Mouse (Mus musculus) midbrain, postnatal 0 days (tissue): ENCODE measurements around the gene Proz. TPM values are rescaled to one million over a fixed set of nuclear protein-coding genes. Genes with fewer than 3 reads are reported as not detected.

Experiments
- ATAC-seq: fragments of 200-750 bp; cut with Nextera tagmentation; 2 replicates; pipeline ENCODE4 v1.8.0; 2017; ENCODE audit warnings: moderate number of reproducible peaks, mild to moderate bottlenecking, moderate TSS enrichment, moderate library complexity; ENCODE audit not compliant: low FRiP score
- DNase-seq: peaks from one replicate; pipeline ENCODE4 v3.0.0-alpha.2; 2015; ENCODE audit warnings: low spot score
- H3K27ac ChIP-seq: fragments of 300-500 bp; sonication (generic); 2 replicates; pipeline ENCODE4 v1.5.1; 2014; ENCODE audit warnings: low read depth, mild to moderate bottlenecking, low read length, mixed read lengths
- H3K27me3 ChIP-seq: fragments of 300-500 bp; sonication (generic); 2 replicates; pipeline ENCODE4 v1.6.1; 2014; ENCODE audit warnings: low read length, control low read depth, mixed read lengths; ENCODE audit not compliant: insufficient read depth
- H3K36me3 ChIP-seq: fragments of 300-500 bp; sonication (generic); 2 replicates; pipeline ENCODE4 v1.6.1; 2014; ENCODE audit warnings: low read length, control low read depth, mixed read lengths; ENCODE audit not compliant: insufficient read depth
- H3K4me1 ChIP-seq: fragments of 300-500 bp; sonication (generic); 2 replicates; pipeline ENCODE4 v1.6.1; 2014; ENCODE audit warnings: mild to moderate bottlenecking, control low read depth, antibody characterized with exemption, low read length, mixed read lengths; ENCODE audit not compliant: insufficient read depth
- H3K4me2 ChIP-seq: fragments of 300-500 bp; sonication (generic); 2 replicates; pipeline ENCODE4 v1.6.1; 2014; ENCODE audit warnings: low read depth, mild to moderate bottlenecking, low read length, mixed read lengths; ENCODE audit not compliant: poor library complexity, severe bottlenecking
- H3K4me3 ChIP-seq: fragments of 300-500 bp; sonication (generic); 2 replicates; pipeline ENCODE4 v1.5.1; 2014; ENCODE audit warnings: low read depth, mild to moderate bottlenecking, low read length, moderate library complexity
- H3K9ac ChIP-seq: fragments of 300-500 bp; sonication (generic); replicated peaks from 2 replicates; pipeline ENCODE4 v1.6.1; 2014; ENCODE audit warnings: mild to moderate bottlenecking, low read length, moderate library complexity, mixed read lengths; ENCODE audit not compliant: poor library complexity, severe bottlenecking
- H3K9me3 ChIP-seq: fragments of 300-500 bp; sonication (generic); 2 replicates; pipeline ENCODE4 v1.6.1; 2016; ENCODE audit warnings: low read length, control low read depth
- CTCF ChIP-seq: IDR thresholded peaks from 2 replicates; pipeline ENCODE4 v1.5.1; 2016; ENCODE audit warnings: antibody characterized with exemption, mild to moderate bottlenecking
- WGBS: fragments of 180-500 bp; shearing (Covaris S2); extraction: QIAGEN DNeasy Blood & Tissue Kit; methylation state at CpG from one replicate; pipeline ENCODE4 v1.1.7; 2014; 5-methylcytosine and 5-hydroxymethylcytosine counted together
- polyA plus RNA-seq: library from polyadenylated mRNA; unstranded; fragments of >200 nt; fragmentation: Nextera tagmentation; extraction: Ambion mirVana; gene quantifications from 2 replicates; pipeline ENCODE4 v1.2.1, GENCODE M21; 2015
- total RNA-seq: library from RNA; depleted of rRNA; stranded (reverse); fragments of >200 nt; gene quantifications from 2 replicates; pipeline ENCODE4 v1.2.3, GENCODE M21; 2014

Gene Proz
- total and polyA plus RNA-seq, 2 experiments from 2014 or later: 0.89 TPM; not detected in 1

DNA sequence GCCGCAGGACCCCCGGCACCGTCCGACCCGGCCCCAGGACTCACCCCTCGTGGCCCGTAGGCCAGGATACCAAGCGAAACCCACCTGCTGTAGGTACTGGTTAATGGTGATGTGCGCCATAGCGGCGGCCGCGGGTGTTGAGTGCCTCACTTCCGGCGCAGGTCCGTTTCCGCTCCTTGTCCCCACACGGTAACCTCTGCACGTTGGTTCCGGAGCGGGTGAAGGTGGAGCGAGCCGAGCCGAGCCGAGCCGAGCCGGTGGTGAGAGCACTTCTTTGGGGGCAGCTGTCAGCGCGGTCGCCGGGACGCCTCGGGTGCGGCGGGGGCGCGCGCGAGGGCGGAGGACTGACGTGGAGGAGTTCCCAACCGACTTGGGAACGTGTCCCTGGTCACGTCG, 44.0 kb downstream of the Proz start:
- DNase-seq: peak; percentile 93
- WGBS: under 1% methylated on average over 45 of the region's 45 CpGs
- Histone ChIP-seq H3K4me1 (peaks cover 7% of the 10 kb centered on the region; the same call in 1 of the 2 replicates), H3K36me3 (no peaks in the 10 kb centered on the region; the same call in 1 of the 2 replicates), H3K4me2 (peak overlapping the region; percentile 90), H3K27ac (peak overlapping the region; percentile 97), H3K4me3 (peak overlapping the region; percentile 98), H3K27me3 (no peaks in the 10 kb centered on the region), H3K9me3 (no peaks in the 10 kb centered on the region), H3K9ac (peak overlapping the region; percentile 84)
- no peak; the same call in 1 of the 2 replicates for TF ChIP-seq CTCF
- ATAC-seq: peak; percentile 90

DNA sequence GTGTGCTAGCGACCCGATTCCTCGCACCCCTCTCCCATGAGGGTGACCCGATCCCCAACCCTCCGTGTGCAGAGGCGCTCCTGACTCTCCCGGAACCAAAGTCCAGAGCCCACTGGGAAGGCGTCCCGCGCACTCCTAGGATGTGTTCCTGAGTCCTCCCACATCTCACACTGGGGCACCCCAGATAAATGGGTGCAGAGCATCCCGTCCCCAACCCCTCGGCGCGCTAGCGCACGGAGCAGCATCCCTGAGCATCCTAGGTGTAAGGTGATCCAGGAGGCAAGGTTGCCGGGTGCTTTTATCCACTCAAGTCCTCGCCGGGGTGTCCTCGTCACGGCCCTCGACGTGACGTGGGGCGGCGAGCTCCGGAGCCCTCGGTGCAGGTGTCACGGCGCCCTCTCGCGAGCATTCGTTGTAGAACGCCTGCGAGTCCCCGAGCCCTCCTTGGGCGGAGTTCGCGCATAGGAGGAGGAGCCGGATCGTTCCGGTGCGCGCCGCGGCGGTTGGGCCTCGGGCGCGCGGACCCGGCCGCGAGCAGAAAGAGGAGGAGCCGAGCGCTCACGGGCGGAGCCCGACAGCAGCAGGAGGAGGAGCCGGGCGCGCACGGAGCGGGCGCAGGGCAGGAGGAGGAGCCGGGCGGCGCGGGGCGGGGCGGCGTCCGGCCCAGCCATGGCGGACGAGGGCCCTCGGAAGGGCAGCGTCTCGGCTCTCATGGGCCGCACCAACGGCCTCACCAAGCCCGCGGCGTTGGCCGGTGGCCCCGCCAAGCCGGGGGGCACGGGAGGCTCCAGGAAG, 44.6 kb downstream of the Proz start, which contains the start of the genes Pcid2 and Cul4a:
Gene Pcid2 (minus strand): TSS at position 373 of the 795 bp plus-strand sequence.
Gene Cul4a (plus strand): TSS at position 535 of the 795 bp plus-strand sequence.
- WGBS: under 1% methylated on average over 64 of the region's 87 CpGs
- peak; percentile 82 for TF ChIP-seq CTCF
- Histone ChIP-seq H3K27ac (peak within 1 kb of the TSS; percentile 97), H3K4me1 (peaks cover 7% of the 10 kb centered on the region; the same call in 1 of the 2 replicates), H3K4me2 (peak within 1 kb of the TSS; percentile 90), H3K27me3 (no peaks in the 10 kb centered on the region), H3K36me3 (no peaks in the 10 kb centered on the region), H3K4me3 (peak within 1 kb of the TSS; percentile 98), H3K9ac (peak within 1 kb of the TSS; percentile 95), H3K9me3 (no peaks in the 10 kb centered on the region)
- peak; percentile 94 for ATAC-seq
- DNase-seq: peak; percentile 98

DNA sequence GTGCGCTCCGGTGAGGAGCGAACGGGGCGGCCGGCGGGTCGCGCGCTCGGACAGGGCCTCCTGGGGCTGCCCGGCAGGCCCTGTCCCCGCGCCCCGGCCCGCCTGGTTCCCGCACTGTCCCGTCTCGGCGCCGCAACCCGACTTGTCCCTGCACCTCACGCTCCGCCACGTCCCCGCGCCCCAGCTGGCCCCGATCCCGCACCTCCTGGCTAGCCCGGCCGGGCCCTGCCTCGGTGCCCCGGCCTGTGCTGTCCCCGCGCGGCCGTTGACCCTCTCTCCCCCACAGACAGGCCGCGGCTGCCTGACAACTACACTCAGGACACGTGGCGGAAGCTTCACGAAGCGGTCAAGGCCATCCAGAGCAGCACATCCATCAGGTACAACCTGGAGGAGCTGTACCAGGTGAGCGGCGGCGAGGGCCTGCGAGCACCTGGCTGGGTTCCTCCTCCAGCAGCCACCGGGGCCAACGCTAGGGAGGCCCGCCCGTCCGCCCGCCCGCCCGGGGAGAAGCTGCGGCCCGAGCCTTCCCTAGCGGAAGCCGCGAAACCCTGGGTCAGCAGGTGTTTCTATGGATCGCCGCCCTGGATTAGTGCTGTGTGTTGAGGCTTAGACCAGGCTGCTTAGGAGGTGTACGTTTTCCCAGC, 45.3 kb downstream of the Proz start:
- Histone ChIP-seq H3K4me1 (peaks cover 7% of the 10 kb centered on the region; the same call in 1 of the 2 replicates), H3K9me3 (no peaks in the 10 kb centered on the region), H3K36me3 (no peaks in the 10 kb centered on the region), H3K4me3 (peak overlapping the region; percentile 98), H3K9ac (peak overlapping the region; percentile 95), H3K4me2 (peak overlapping the region; percentile 90), H3K27ac (peak overlapping the region; percentile 97), H3K27me3 (no peaks in the 10 kb centered on the region)
- peak; percentile 28 for ATAC-seq
- peak; percentile 25 for DNase-seq
- no peak for TF ChIP-seq CTCF
- 1% methylated on average over 57 of the region's 63 CpGs for WGBS

DNA sequence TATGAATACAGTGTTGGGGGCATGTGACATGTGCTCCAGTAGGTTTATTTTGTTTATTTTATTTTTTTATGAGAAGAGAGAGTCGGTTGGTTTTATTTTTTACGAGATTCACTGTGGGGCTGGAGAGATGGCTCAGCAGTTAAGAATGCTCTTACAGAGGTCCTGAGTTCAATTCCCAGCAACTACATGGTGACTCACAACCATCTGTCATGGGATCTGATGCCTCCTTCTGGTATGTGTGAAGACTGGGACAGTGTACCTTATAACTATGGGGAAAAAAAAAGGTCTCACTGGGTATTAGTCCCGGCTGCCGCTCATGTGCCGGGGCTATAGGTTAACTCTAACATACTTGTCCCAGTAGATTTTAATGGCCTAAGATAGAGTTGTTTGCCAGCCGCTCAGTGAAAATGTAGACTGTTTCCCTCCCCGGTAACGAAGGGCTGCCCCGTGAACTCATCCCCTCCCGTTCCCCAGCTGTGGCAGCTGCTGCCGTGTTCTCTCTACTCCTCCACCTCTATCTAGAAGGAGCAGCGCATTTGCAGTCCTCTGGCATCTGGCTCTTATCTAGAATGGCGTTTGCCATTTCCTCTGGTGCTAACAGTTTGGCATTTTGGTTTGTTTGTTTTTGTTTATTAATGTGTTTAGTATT, 47.4 kb downstream of the Proz start:
- Histone ChIP-seq H3K27me3 (no peaks in the 10 kb centered on the region), H3K4me3 (no peak overlapping the region), H3K27ac (no peak overlapping the region), H3K36me3 (no peaks in the 10 kb centered on the region), H3K4me2 (no peak overlapping the region), H3K4me1 (peaks cover 7% of the 10 kb centered on the region; the same call in 1 of the 2 replicates), H3K9me3 (no peaks in the 10 kb centered on the region), H3K9ac (no peak overlapping the region)
- WGBS: 93% methylated on average over 13 of the region's 13 CpGs
- ATAC-seq: no peak
- no peak for TF ChIP-seq CTCF
- DNase-seq: no peak

DNA sequence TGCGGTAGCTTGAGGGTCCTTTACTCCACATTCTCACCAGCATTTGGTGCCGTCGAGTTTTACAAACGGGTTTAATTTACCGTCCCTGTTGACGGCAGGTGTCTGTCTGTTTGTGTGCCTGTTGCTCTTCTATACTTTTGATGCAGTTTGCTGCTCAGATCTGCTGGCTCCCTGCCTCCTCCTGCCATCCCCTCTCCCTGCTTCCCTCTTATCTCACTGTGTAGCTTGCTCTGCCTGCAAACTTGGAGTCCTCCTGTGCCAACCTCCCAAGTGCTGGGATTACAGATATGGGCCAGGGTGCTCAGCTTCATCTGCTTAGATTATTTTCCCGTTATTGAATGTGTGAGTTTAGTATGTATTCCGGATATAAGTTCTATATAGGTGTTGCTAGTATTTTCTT, 48.3 kb downstream of the Proz start:
- no peak for ATAC-seq
- no peaks in the 10 kb centered on the region for H3K36me3 ChIP-seq
- H3K27ac ChIP-seq: no peak overlapping the region
- DNase-seq: no peak
- peaks cover 2% of the 10 kb centered on the region; the same call in 1 of the 2 replicates for H3K4me1 ChIP-seq
- no peak for TF ChIP-seq CTCF
- H3K4me2 ChIP-seq: no peak overlapping the region
- no peak overlapping the region for H3K4me3 ChIP-seq
- H3K9ac ChIP-seq: no peak overlapping the region
- no peaks in the 10 kb centered on the region for H3K9me3 ChIP-seq
- no peaks in the 10 kb centered on the region for H3K27me3 ChIP-seq
- WGBS: 90% methylated on average over 8 of the region's 8 CpGs
